Mouse (Mus musculus): ENCODE measurements around the gene Bmp10. TPM values are rescaled to one million over a fixed set of nuclear protein-coding genes. Genes with fewer than 3 reads are reported as not detected.

Gene Bmp10
- total RNA-seq (2021) = 10 to 100 TPM; 61.7 to 65.3 TPM

GRCm38 (mm10) chr6:87428487-87429044 lies at the start of gene Bmp10:
Gene Bmp10, plus strand, starts transcription at chr6:87428994.
- DNase-seq = no peak

GRCm38 (mm10) chr6:87383926-87384691 lies 44.7 kb upstream of the Bmp10 start:
- DNase-seq = peak; percentile 18

GRCm38 (mm10) chr6:87384761-87385160 lies 44.0 kb upstream of the Bmp10 start:
- no peak for DNase-seq

GRCm38 (mm10) chr6:87386203-87386602 lies 42.6 kb upstream of the Bmp10 start:
- peak; percentile 79 for DNase-seq

GRCm38 (mm10) chr6:87386681-87387080 lies 42.1 kb upstream of the Bmp10 start:
- DNase-seq = no peak

- DNase-seq = no peak
Observed at GRCm38 (mm10) chr6:87388877-87389276, 39.9 kb upstream of the Bmp10 start, which contains the start of gene Gkn3. Gene Gkn3, minus strand, starts transcription at chr6:87388935.

GRCm38 (mm10) chr6:87389455-87389989 lies 39.3 kb upstream of the Bmp10 start:
- DNase-seq = no peak

- DNase-seq = no peak
Observed at GRCm38 (mm10) chr6:87393466-87394205, 35.2 kb upstream of the Bmp10 start.

GRCm38 (mm10) chr6:87394783-87395182 lies 34.0 kb upstream of the Bmp10 start:
- DNase-seq = no peak

- DNase-seq = peak; percentile 83
Observed at GRCm38 (mm10) chr6:87399137-87399536, 29.7 kb upstream of the Bmp10 start.

- no peak for DNase-seq
Observed at GRCm38 (mm10) chr6:87399886-87400566, 28.8 kb upstream of the Bmp10 start.

GRCm38 (mm10) chr6:87401456-87401855 lies 27.3 kb upstream of the Bmp10 start:
- no peak for DNase-seq

- no peak for DNase-seq
Observed at GRCm38 (mm10) chr6:87412011-87412410, 16.8 kb upstream of the Bmp10 start.

- no peak for DNase-seq
Observed at GRCm38 (mm10) chr6:87422304-87422703, 6.5 kb upstream of the Bmp10 start.

GRCm38 (mm10) chr6:87424037-87424816 lies 4.6 kb upstream of the Bmp10 start:
- peak; percentile 58 for DNase-seq

GRCm38 (mm10) chr6:87426954-87427353 lies 1.8 kb upstream of the Bmp10 start:
- DNase-seq = no peak

- DNase-seq = no peak
Observed at GRCm38 (mm10) chr6:87427616-87428015, 1.2 kb upstream of the Bmp10 start.

- no peak for DNase-seq
Observed at GRCm38 (mm10) chr6:87435791-87436190, 7.0 kb downstream of the Bmp10 start.

- DNase-seq = no peak
Observed at GRCm38 (mm10) chr6:87436745-87437144, 8.0 kb downstream of the Bmp10 start.

- peak; percentile 23 for DNase-seq
Observed at GRCm38 (mm10) chr6:87443253-87443652, 14.5 kb downstream of the Bmp10 start.

GRCm38 (mm10) chr6:87445222-87445621 lies 16.4 kb downstream of the Bmp10 start:
- DNase-seq = no peak

GRCm38 (mm10) chr6:87447217-87447616 lies 18.4 kb downstream of the Bmp10 start:
- no peak for DNase-seq

Measured in heart, postnatal 4 days (tissue).